Mouse (Mus musculus): ENCODE measurements around the gene Trim8.

Gene Trim8

GRCm38 (mm10) chr19:46480624-46481345 is 20.7 kb upstream of the Trim8 start:
- no peak for DNase-seq

- no peak for DNase-seq
Measured at GRCm38 (mm10) chr19:46481352-46481751, 20.1 kb upstream of the Trim8 start.

- no peak for DNase-seq
Measured at GRCm38 (mm10) chr19:46481756-46482155, 19.7 kb upstream of the Trim8 start.

GRCm38 (mm10) chr19:46482896-46483516 is 18.5 kb upstream of the Trim8 start:
- DNase-seq: no peak

- peak; percentile 42 for DNase-seq
Measured at GRCm38 (mm10) chr19:46483701-46484328, 17.7 kb upstream of the Trim8 start.

DNA sequence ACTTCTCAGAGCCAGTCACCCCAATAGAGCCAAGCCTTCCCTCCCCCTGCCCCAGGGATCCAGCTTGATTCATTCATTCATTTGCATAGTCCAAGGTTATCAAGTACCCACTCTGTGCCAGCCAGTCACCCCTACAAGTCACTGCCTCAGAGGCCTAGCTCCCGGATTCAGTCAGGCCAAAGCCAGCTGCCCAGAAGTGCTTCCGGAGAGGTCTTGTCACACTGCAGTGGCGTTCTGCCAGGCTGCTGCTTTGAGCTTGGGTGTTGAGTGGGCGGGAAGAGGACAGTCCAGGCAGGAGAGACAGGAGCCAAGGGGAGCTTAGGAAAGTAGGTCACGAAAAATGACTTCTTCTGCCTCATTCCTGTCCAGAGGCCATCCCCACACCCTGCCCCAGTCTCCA is 17.0 kb upstream of the Trim8 start:
- no peak for DNase-seq

- no peak for DNase-seq
Measured at GRCm38 (mm10) chr19:46485847-46486246, 15.7 kb upstream of the Trim8 start.

DNA sequence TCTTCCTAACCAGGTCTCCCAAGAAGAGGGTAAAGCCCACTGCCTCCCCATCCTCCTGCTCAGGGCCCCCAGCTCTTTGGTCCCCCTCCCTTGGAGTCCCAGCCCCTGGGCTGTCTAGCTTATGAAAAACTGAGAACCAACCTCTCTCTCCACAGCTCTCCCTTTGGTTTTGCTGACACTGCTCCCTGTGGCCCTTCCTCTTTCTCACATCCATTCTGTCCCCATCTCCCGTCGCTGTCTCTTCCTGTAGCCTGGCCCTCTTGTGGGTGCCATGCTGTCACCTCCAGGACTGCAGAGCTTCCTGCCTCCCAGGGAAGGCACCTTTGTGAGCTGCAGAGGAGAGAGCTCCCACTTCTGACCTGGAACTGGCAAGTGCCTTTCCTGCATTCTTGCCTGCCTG is 14.8 kb upstream of the Trim8 start:
- DNase-seq: no peak

DNA sequence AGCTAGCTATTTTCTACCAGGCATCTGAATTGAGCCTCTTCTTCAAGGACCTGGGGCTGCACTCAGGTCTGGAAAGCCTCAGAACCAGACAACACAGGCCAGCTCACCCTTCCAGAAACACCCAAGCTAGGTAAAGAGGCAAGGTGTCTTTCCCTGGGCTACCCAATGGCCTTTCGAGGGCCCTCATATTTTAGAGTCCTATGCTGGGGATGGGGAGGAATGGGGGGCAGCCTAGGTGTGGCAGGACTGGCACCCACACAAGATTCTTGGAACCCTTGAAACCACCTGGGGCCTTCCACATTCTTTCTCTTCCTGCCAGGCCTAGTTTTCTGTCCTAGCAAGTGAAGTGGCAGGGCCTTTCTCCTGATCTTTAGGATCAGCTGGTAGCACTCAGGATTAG is 12.1 kb upstream of the Trim8 start:
- DNase-seq: no peak

GRCm38 (mm10) chr19:46490634-46491033 is 10.9 kb upstream of the Trim8 start:
- DNase-seq: no peak

GRCm38 (mm10) chr19:46495136-46495535 is 6.4 kb upstream of the Trim8 start:
- no peak for DNase-seq

DNA sequence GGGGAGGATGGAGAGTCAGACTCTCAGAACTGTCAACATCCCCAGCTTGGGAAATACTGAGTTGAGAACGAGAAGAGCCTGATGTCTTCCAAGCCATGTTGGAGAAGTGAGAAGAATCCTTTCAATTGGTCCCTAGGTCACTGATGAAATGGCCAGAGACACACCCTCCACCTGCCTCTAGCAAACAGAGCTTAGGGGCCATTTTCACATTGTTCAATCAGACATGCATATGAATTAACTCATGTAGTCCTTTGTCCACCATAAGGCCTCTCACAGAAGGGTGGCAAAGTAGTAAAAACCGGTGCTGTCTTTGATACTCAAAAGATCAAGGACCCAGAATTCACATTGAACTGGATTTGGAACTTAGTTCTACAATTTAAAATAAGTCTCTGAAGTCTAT is 4.3 kb upstream of the Trim8 start:
- DNase-seq: no peak

DNA sequence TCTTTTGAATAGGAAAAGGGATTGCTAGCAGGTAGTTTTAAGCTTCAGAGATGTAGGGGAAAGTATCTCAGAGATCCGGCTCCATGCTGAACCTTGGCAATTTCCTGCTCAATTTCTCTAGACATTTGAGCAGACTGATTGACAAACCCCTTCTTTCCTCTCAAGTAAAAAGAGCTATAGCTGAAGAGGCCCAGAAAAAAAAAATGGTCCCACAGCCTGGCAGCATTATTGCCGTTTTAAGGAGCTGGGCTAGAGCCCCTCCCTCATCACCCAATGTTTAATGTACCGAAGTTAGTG is 2.0 kb upstream of the Trim8 start:
- DNase-seq: no peak

DNA sequence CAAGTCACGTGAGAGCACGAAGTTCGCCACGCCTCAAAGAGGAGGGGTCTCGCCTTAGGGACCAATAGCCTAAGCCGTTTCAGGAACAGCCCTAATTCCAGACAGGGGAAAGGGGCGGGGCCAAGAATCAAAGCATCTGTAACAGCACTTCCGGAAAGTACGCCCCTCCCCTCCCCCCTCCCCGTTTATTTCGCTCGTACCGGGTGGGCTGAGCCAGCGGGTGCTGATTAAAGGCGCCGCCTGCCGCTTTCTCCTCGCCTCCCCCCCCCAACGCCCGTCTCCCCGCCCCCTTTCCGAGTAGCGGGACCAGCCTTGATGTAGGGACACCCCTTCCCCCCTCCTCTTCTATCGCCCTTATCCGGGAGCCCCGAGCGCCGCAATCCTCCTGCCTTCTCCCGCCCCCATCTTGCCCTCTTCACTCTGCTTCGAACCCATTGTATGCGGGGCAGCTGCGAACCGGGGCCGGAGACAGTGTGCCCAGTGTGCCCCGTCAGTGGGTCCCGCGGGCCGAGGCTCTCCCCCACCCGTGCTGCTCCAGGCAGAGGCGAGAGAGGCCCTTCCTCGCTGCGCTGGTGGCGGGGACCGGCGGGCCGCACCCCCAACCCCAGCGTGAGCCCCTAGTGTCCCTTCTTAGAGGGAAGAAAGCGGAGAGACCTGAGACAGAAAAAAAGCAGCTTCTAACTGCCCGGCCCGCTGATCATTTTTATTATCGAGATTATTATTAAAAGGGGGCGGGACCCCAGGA is 1.5 kb upstream of the Trim8 start:
- peak; percentile 91 for DNase-seq

GRCm38 (mm10) chr19:46500581-46501341 is 741 bp upstream of the Trim8 start:
- no peak for DNase-seq

DNA sequence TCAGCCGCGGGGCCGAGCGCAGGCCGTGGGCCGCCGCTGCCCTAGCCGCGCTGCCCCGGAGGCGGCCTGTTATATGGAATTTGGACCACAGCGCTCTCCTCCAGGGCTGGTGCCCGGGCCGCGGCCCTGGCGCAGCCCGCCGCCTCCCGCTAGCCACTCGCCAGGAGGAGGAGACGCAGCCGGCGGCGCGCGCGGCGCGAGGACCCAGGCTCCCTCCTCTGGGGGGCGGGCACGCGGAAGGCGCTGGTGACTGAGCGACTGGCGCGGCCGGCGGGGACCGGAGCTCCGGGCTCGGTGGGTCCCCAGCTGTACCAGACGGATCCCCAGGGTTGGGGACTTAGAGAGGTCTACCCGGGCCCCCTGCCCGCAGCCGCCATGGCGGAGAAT is 560 bp downstream of the Trim8 start:
- peak; percentile 85 for DNase-seq

DNA sequence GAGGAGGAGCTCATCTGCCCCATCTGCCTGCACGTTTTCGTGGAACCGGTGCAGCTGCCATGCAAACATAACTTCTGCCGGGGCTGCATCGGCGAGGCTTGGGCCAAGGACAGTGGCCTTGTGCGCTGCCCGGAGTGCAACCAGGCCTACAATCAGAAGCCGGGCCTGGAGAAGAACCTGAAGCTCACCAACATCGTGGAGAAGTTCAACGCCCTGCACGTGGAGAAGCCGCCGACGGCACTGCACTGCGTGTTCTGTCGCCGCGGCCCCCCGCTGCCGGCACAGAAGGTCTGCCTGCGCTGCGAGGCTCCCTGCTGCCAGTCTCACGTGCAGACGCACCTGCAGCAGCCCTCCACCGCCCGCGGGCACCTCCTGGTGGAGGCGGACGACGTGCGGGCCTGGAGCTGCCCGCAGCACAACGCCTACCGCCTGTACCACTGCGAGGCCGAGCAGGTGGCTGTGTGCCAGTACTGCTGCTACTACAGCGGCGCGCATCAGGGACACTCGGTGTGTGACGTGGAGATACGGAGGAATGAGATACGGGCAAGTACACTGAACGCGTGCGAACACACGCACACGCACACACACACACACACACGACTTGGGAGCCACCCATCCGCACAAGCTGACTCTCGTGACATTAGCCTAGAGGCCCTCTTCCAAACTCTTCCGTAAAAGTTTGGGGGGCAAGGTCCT is 1.1 kb downstream of the Trim8 start:
- peak; percentile 87 for DNase-seq

DNA sequence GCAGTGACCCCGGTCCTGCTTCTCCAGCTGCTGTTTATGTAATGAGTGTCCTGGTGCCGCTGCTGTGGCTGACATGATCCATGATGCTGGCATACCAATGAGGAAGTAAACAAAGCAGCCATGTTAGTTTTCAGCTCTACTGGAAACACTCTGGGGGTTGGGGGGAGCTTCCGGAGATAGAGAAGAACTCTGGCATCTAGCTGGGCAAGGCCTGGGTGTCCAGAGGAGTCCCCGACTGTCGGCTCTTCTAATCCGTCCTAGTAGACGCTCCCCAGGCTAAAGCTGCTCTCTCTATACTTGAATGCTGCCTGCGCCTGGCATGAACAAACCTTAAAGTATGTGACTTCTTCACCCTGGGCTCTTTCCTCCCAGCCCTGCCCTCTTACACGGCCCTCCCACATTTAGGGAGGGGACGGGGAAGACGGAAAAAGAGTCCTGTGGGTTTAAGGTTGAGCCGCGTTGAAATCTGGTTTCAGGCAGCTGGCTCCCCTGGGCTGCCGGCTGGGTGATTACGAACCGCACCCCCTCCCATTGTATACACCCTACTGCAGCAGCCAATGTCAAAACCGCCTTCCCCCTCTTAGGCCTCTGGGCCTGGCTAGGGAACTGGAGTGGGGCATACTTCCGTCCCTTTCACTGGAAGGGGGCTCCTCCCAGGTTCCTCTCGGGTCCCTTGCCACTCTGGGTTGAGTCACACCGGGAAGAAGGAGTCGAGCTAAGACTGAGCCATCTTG is 2.0 kb downstream of the Trim8 start:
- peak; percentile 50 for DNase-seq

- no peak for DNase-seq
Measured at GRCm38 (mm10) chr19:46504085-46504552, 2.6 kb downstream of the Trim8 start.

- no peak for DNase-seq
Measured at GRCm38 (mm10) chr19:46504822-46505417, 3.4 kb downstream of the Trim8 start.
